Mouse (Mus musculus) ES-Bruce4 (cell line): Measurements from ENCODE around the gene Frmd8. TPM values are rescaled to one million over a fixed set of nuclear protein-coding genes. Genes with fewer than 3 reads are reported as not detected.

Experiments used
- H3K27ac ChIP-seq: 2 replicates; pipeline ENCODE4 v1.5.1; 2012; ENCODE audit warnings: low read length, inconsistent platforms; ENCODE audit not compliant: insufficient read depth
- H3K27me3 ChIP-seq: 2 replicates; pipeline ENCODE4 v1.6.1; 2012; ENCODE audit warnings: mild to moderate bottlenecking, low read length, inconsistent platforms; ENCODE audit not compliant: control insufficient read depth, poor library complexity, insufficient read depth, severe bottlenecking
- H3K36me3 ChIP-seq: 2 replicates; pipeline ENCODE4 v1.6.1; 2012; ENCODE audit warnings: inconsistent platforms, mild to moderate bottlenecking, low read length, moderate library complexity; ENCODE audit not compliant: control insufficient read depth, poor library complexity, insufficient read depth, severe bottlenecking
- H3K4me1 ChIP-seq: one replicate; pipeline ENCODE4 v1.8.1; 2011; ENCODE audit warnings: low read length; ENCODE audit not compliant: control insufficient read depth, insufficient read depth
- H3K4me3 ChIP-seq: 2 replicates; pipeline ENCODE4 v1.5.1; 2011; ENCODE audit warnings: low read depth, mild to moderate bottlenecking, low read length
- H3K9ac ChIP-seq: 2 replicates; pipeline ENCODE4 v1.6.1; 2012; ENCODE audit warnings: low read depth, mild to moderate bottlenecking, inconsistent platforms; ENCODE audit not compliant: poor library complexity, severe bottlenecking
- H3K9me3 ChIP-seq: replicated peaks from 2 replicates; pipeline ENCODE4 v1.6.1; 2012; ENCODE audit warnings: mild to moderate bottlenecking, low read length, inconsistent platforms; ENCODE audit not compliant: control insufficient read depth, poor library complexity, insufficient read depth, severe bottlenecking
- CTCF ChIP-seq: IDR thresholded peaks from one replicate; pipeline ENCODE4 v1.8.1; 2011; ENCODE audit warnings: low read depth, low read length
- EP300 ChIP-seq: IDR thresholded peaks from 2 replicates; pipeline ENCODE4 v1.6.1; 2011; ENCODE audit warnings: low read depth, low read length; ENCODE audit not compliant: insufficient read depth
- POLR2A ChIP-seq: IDR thresholded peaks from one replicate; pipeline ENCODE4 v1.8.1; 2011; ENCODE audit warnings: low read length; ENCODE audit not compliant: insufficient read depth
- polyA plus RNA-seq: library from polyadenylated mRNA; stranded (reverse); fragments of >200 nt; gene quantifications from 2 replicates; pipeline ENCODE4 v1.2.4, GENCODE M21; 2011; ENCODE audit warnings: low read depth; ENCODE audit not compliant: missing spikeins, insufficient read depth, insufficient read length

Gene Frmd8
- polyA plus RNA-seq, 1 experiment = 26.3 TPM

DNA sequence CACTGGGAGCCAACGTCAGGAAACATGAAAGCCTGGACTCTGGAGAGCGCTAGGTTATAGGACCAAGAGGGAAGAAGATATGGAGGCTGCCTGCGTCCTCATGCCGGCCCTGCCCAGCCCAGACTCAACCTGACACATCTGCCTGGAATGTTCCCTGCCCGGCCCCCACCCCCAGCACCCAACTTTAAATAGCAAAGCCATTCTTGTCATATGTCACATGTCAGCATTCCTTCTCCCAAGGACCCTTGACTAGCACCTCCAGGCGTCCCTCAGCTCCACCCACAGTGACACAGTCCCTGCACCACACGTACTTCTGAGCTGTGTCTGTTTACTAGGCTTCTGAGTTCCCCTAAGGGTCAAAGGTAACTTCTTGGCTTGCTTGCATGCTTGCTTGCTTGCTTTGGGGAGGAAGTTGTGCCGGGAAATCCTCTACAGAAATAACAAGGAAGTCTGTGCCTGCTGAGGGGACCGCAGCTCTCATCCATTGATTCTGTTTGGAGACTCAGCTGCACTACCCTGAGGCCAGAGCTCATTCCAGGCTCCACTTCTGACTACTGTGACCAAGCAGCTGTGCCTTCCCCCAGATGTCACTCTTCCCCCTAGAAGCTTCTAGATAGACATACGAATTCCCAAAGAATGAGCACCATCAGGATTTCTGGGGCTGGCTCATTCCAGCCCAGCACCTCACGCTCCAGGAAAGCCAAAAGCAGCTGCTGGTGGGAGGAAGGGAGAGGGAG is 64.8 kb downstream of the Frmd8 start:
- Histone ChIP-seq H3K36me3 (no peaks in the 10 kb centered on the region), H3K9ac (peak overlapping the region; percentile 19), H3K4me1 (peaks cover 21% of the 10 kb centered on the region), H3K27ac (peak overlapping the region; percentile 97), H3K27me3 (no peaks in the 10 kb centered on the region), H3K4me3 (peak overlapping the region; percentile 37), H3K9me3 (no peaks in the 10 kb centered on the region)
- TF ChIP-seq CTCF (no peak), EP300 (peak; percentile 97)

- H3K27ac ChIP-seq = peak overlapping the region; percentile 97
- H3K9me3 ChIP-seq = no peaks in the 10 kb centered on the region
- peak overlapping the region; percentile 37 for H3K4me3 ChIP-seq
- TF ChIP-seq EP300 = peak; percentile 79
- peak; percentile 79 for TF ChIP-seq POLR2A
- TF ChIP-seq CTCF = no peak
- H3K36me3 ChIP-seq = no peaks in the 10 kb centered on the region
- H3K27me3 ChIP-seq = no peaks in the 10 kb centered on the region
- H3K9ac ChIP-seq = peak overlapping the region; percentile 19
- peaks cover 21% of the 10 kb centered on the region for H3K4me1 ChIP-seq
These were observed 65.4 kb downstream of the Frmd8 start for GRCm38 (mm10) chr19:5809712-5810089.

GRCm38 (mm10) chr19:5808955-5809711 is 65.9 kb downstream of the Frmd8 start:
- H3K9ac ChIP-seq = peak overlapping the region; percentile 19; the same call in 1 of the 2 replicates
- no peaks in the 10 kb centered on the region for H3K9me3 ChIP-seq
- no peaks in the 10 kb centered on the region for H3K27me3 ChIP-seq
- H3K27ac ChIP-seq = peak overlapping the region; percentile 97
- H3K4me1 ChIP-seq = peaks cover 23% of the 10 kb centered on the region
- TF ChIP-seq CTCF (no peak), EP300 (no peak), POLR2A (no peak)
- no peak overlapping the region for H3K4me3 ChIP-seq
- H3K36me3 ChIP-seq = no peaks in the 10 kb centered on the region

GRCm38 (mm10) chr19:5807740-5808139 is 67.3 kb downstream of the Frmd8 start:
- Histone ChIP-seq H3K27ac (peak overlapping the region; percentile 97), H3K27me3 (no peaks in the 10 kb centered on the region), H3K9ac (peak overlapping the region; percentile 80), H3K36me3 (no peaks in the 10 kb centered on the region), H3K9me3 (no peaks in the 10 kb centered on the region), H3K4me3 (no peak overlapping the region), H3K4me1 (peaks cover 23% of the 10 kb centered on the region)
- no peak for TF ChIP-seq EP300
- no peak for TF ChIP-seq CTCF
- no peak for TF ChIP-seq POLR2A

- Histone ChIP-seq H3K36me3 (no peaks in the 10 kb centered on the region), H3K27ac (peak overlapping the region; percentile 97), H3K4me1 (peaks cover 22% of the 10 kb centered on the region), H3K9me3 (no peaks in the 10 kb centered on the region), H3K27me3 (no peaks in the 10 kb centered on the region), H3K4me3 (peak overlapping the region; percentile 32), H3K9ac (peak overlapping the region; percentile 80)
- TF ChIP-seq EP300 (peak; percentile 56; the same call in 1 of the 2 replicates), CTCF (no peak)
These were observed 68.3 kb downstream of the Frmd8 start for GRCm38 (mm10) chr19:5806809-5807205.
